Mouse (Mus musculus) G1E (cell line): Measurements from ENCODE around the gene Zfp934.
"Not testable (repeated sequence)": the region's sequence is repeated elsewhere in the genome, so short reads cannot be mapped to it uniquely, and the experiment has no call there.

Source experiments
- CTCF ChIP-seq: IDR thresholded peaks from 2 replicates; pipeline ENCODE4 v1.5.1; 2012; ENCODE audit warnings: low read depth, low read length, inconsistent platforms, mixed read lengths
- GATA2 ChIP-seq: IDR thresholded peaks from 2 replicates; pipeline ENCODE4 v1.6.1; 2012; ENCODE audit warnings: low read depth, low read length, inconsistent platforms, borderline replicate concordance
- TAL1 ChIP-seq: conservative IDR thresholded peaks from 2 replicates; pipeline ENCODE4 v1.6.1; 2012; ENCODE audit warnings: low read depth, low read length, inconsistent platforms, mixed read lengths

DNA sequence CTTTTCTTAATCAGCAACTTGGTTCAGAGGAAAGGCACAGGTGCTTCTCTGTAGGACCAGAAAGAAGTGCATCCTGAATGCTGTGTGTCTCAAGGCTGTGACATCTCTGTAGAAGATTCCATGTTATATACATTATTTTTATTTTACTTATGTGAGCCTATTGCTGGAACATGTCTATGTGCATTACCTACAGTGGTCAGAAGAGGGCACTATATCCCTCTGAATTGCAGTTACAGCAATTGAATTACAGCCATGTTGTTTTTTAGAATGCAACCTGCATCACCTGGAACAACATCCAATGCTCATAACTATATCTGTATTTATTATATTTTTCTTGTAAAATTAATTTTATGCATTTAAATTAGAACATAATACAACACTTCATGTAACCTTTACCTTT is 101.1 kb downstream of the Zfp934 start:
- peak; percentile 40; the same call in 1 of the 2 replicates for TF ChIP-seq CTCF
- TF ChIP-seq TAL1, GATA2: not testable (repeated sequence)
